Mouse (Mus musculus) monocyte, adult 5-6 weeks (primary cell): ENCODE measurements around the gene Serpinf2. TPM values are rescaled to one million over a fixed set of nuclear protein-coding genes. Genes with fewer than 3 reads are reported as not detected.
"Not testable (repeated sequence)": the region's sequence is repeated elsewhere in the genome, so short reads cannot be mapped to it uniquely, and the experiment has no call there.

ENCODE experiments used
- ATAC-seq: fragments of 153-309, 156-312 bp; replicated peaks from 2 replicates; pipeline ENCODE4 v1.8.0; 2017; ENCODE audit warnings: mild to moderate bottlenecking; ENCODE audit not compliant: low TSS enrichment, insufficient number of reproducible peaks, severe bottlenecking, poor library complexity, low FRiP score
- total RNA-seq: library from RNA; stranded (forward); fragments of 200-1000, 200-491, 200-594 nt; gene quantifications from 3 replicates; pipeline ENCODE4 v1.2.3, GENCODE M21; 2017

Serpinf2 gene
- total RNA-seq, 1 experiment from 2014 or later = 0.19 TPM

GRCm38 (mm10) chr11:75460844-75461742 is 21.7 kb upstream of the Serpinf2 start, which contains the start of gene Tlcd2:
Gene Tlcd2 (plus strand): TSS chr11:75461715.
- peak; percentile 73 for ATAC-seq

DNA sequence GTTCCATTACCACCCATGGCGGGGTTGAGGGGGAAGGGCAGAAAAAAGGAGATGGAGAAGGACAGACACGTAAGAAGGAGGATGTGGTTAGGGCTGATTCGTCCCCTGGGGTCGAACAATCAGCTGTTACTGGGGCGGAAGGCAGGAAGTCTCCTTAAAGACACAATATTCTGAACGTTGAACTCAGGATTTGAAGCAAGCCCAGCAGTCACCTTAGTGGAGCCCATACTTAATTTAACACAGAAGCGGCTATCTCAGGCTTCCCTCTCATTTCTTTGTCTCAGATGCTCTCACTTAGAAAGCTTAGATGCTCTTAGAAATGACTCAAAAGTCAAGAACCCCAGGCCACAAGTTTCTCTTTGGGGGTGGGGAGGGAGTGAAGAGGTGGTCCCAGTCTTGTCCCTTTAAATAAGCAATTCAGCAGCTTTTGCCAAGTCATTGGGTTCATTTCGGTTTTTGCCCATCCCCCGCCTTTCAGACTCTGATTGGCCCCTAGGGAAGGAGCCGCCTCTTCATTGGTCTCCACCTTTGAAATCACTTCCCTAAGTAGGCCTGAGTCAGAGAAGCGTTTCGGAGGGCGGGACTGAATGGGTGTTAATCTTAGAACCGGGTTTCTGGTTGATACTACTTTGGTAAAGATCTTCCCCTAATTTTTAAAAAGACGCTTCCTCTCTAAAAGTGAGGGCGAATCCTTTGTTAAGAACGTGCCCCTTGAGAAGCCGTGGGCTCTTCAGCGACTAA is 20.9 kb upstream of the Serpinf2 start:
- ATAC-seq = peak; percentile 44

GRCm38 (mm10) chr11:75459751-75460102 is 20.3 kb upstream of the Serpinf2 start:
- ATAC-seq = no peak

GRCm38 (mm10) chr11:75459141-75459711 is 19.8 kb upstream of the Serpinf2 start:
- ATAC-seq = no peak

- no peak; the same call in 1 of the 2 replicates for ATAC-seq
Observed at GRCm38 (mm10) chr11:75458628-75459041, 19.2 kb upstream of the Serpinf2 start.

DNA sequence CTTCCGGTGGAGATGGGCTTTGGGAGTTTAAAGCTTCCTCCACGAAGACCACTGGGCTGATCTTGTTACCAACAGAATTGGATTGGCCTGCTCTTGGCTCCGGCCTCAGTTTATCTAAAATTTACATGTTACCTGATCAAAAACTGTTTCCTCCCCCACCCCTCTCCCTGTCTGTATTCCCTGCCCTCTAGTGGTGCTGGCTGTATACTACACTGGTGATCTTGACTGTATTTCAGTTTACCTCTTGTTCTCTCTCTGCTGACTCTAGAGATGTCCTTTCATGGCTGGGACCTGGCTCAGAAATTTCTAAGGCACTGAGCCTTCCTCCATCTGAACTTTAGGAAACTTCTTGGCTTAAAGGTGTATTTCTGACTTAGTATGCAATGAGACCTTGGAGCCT is 18.8 kb upstream of the Serpinf2 start:
- no peak for ATAC-seq

DNA sequence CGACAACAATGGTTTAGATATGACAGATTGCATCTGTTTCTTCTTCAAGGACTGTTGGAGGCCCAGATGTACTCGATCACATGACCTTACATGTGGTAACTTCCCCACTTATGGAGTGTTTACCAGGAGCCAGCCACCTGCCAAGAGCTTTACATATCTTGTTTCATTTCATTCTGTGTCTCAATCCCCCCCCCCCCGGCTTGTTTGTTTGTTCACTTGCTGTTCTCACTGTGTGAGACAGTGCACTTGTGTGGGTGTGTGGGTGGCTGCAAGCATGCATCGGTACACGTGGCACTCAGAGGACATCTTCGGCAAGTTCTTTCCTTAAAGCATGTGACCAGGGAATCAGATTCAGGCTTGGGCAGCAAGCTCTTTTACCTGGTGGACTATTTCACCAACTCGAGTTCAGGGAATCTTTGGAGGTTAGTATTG is 17.1 kb upstream of the Serpinf2 start:
- no peak for ATAC-seq

DNA sequence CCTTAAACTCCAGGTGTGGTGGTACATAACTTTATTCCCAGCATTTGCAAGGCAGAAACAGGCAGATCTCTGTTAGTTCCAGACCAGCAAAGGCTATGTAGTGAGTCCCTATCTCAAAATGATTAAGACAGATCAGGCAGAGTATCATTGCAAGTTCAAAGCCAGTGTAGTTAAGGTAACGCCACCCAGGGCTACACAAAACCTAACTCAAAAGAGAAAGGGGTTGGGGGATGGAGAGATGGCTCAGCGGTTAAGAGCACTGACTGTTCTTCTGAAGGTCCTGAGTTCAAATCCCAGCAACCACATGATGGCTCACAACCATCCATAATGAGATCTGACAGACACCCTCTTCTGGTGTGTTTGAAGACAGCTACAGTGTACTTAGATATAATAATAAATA is 16.6 kb upstream of the Serpinf2 start:
- not testable (repeated sequence) for ATAC-seq

DNA sequence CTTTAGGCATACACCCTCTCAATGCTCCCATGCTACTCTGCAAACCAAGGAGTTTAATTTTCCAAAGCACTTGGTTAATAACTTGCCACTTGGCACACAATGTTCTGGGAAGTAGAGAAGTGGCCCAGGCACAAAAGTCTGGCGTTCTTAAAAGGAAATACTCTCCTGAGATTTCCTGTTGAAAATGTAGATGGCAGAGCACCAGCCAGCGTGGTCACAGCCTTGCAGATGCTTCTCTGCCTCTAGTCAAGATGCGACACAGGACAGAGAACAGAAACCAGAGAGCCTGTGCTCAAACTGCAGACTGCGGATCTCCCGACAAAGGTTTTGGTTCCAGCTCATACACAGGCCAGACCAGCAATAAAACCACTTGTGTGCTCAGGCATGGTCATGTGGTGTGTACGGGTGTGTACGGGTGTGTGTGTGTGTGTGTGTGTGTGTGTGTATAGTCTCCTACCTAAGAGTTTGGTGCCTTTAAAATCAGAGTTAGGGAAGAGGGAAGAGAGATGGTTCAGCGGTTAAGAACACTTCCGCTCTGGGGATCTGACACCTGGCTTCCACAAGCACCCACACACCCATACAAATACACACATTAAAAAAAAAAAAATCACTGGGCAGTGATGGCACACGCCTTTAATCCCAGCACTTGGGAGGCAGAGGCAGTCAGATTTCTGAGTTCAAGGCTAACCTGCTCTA is 15.8 kb upstream of the Serpinf2 start:
- ATAC-seq = no peak

DNA sequence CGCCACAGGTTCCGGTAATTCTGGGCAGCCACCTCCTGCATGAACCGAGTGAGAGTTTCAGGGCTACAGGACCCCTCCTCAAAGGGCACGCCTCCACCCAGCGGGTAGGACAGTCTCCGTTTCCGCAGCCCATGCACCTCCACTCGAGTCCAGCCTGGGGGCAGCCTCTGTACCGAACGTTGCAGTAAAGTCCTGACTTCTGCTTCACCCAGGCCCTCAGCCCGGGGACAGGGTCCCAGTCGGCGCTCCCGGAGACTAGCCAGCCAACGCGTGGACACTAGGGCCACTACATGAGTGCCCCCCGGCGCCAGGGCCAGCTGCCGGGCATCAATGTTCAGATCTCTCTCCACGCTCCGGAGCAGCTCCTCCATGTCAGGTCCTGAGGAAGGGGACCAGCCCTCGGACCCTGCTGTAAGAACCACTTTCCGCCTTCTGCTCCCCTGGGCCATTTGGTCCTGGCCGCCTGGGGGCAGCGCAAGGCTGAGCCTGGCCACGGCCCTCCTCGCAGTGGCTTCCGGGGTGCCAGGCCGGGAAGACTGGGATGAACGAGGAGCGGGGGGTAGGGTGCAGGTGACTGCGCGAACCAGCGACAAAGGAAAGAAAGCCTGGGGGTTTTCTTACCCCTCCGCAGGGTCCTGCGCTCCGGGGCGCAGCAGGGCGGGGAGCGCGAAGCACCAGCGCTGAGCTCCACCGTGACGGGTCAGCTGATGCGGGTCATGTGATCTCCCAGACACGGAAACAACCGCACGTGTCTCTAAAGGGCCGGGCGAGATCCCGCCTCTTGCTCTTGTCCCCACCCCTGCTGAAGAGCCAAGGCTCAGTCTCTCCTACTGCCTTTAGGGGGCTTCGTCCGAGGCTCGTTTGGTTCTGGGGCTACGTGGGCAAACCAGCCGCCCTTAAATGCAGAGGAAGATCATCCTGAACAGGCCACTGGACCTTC is 14.9 kb upstream of the Serpinf2 start, which contains the start of gene Wdr81:
TSS of gene Wdr81 (minus strand) at position 727 of the 940 bp plus-strand sequence.
- peak; percentile 68 for ATAC-seq

- no peak for ATAC-seq
Observed at GRCm38 (mm10) chr11:75452812-75453557, 13.6 kb upstream of the Serpinf2 start.

DNA sequence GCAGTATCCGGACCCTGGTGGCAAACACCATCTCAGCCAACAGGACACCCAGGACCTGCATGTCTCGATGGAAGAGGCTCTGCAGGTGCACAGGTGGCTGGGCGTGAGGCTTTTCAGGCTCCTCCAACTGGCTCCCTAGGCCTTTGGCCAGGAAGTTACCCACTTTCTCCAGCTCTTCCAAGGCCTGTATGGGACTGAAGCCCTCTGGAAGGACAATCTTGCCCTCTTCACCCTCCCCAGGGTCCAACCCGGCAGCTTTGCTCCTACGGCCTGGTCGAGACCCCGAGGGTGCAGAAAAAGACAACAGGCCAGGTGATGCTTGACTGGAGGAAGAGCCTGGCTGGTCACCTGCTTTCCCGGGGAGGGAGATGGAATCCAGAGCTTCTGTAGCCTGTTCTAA is 12.7 kb upstream of the Serpinf2 start:
- ATAC-seq = no peak

- no peak for ATAC-seq
Observed at GRCm38 (mm10) chr11:75450936-75451335, 11.5 kb upstream of the Serpinf2 start.

- ATAC-seq = no peak
Observed at GRCm38 (mm10) chr11:75450304-75450908, 11.0 kb upstream of the Serpinf2 start.

- no peak for ATAC-seq
Observed at GRCm38 (mm10) chr11:75449695-75450094, 10.3 kb upstream of the Serpinf2 start.

DNA sequence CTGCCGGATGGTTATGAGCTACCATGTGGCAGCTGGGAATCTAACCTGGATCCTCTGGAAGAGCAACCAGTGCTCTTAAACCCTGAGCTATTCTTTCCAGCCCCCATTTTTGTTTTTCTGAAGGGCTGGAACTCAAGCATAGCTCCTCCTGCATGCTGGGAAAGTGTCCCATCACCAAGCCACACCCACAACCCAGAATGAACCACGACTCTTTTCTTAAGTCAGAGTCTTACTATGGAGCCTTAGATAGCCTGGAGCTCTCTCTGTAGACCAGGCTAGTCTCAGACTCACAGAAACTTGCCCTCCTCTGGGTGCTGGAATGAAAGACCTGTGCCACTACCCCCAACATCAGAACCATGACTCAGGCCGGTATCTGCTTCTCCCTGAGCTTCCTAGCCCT is 9.2 kb upstream of the Serpinf2 start:
- no peak for ATAC-seq

- ATAC-seq = no peak
Observed at GRCm38 (mm10) chr11:75443711-75444110, 4.3 kb upstream of the Serpinf2 start.
